Mouse (Mus musculus) MEL (cell line): Measurements from ENCODE around the gene Ppm1e. TPM values are rescaled to one million over a fixed set of nuclear protein-coding genes. Genes with fewer than 3 reads are reported as not detected.

ENCODE experiments used
- DNase-seq: peaks from one replicate; pipeline ENCODE4 v3.0.0; 2011; ENCODE audit warnings: low read depth, low spot score
- H3K27ac ChIP-seq: 2 replicates; pipeline ENCODE4 v1.5.1; 2012; ENCODE audit warnings: low read depth, mild to moderate bottlenecking, control low read depth, low read length, moderate library complexity; ENCODE audit not compliant: control insufficient read depth
- H3K27me3 ChIP-seq, 2 experiments: fragments of 150-350 bp in 1 of 2; sonication (generic) in 1 of 2; 2 replicates each; pipeline ENCODE4 v1.6.1; 2012; ENCODE audit warnings: low read length in 2 of 2, mild to moderate bottlenecking in 2 of 2, improper control_type of control experiment in 1 of 2, moderate library complexity in 1 of 2; ENCODE audit not compliant: insufficient read depth in 2 of 2, control insufficient read depth in 1 of 2
- H3K36me3 ChIP-seq, 2 experiments: 2 replicates each; pipeline ENCODE4 v1.6.1; 2012 to 2014; ENCODE audit warnings: low read length in 2 of 2, improper control_type of control experiment in 1 of 2, inconsistent platforms in 1 of 2, mild to moderate bottlenecking in 1 of 2; ENCODE audit not compliant: insufficient read depth in 2 of 2, control insufficient read depth in 1 of 2
- H3K4me1 ChIP-seq, 2 experiments: fragments of 150-350 bp in 1 of 2; sonication (generic) in 1 of 2; 2 replicates each; pipeline ENCODE4 v1.6.1; 2012; ENCODE audit warnings: low read length in 2 of 2, improper control_type of control experiment in 1 of 2, mild to moderate bottlenecking in 1 of 2; ENCODE audit not compliant: insufficient read depth in 2 of 2, control insufficient read depth in 1 of 2
- H3K4me3 ChIP-seq, 2 experiments: fragments of 150-350 bp in 1 of 2; sonication (generic) in 1 of 2; 2 replicates each; pipeline ENCODE4 v1.5.1; 2012; ENCODE audit warnings: low read depth in 2 of 2, low read length in 2 of 2, mild to moderate bottlenecking in 2 of 2, moderate library complexity in 2 of 2, control low read depth in 1 of 2, improper control_type of control experiment in 1 of 2; ENCODE audit not compliant: control insufficient read depth in 1 of 2, insufficient read depth in 1 of 2
- H3K79me2 ChIP-seq: 2 replicates; pipeline ENCODE4 v1.6.1; 2012; ENCODE audit warnings: mild to moderate bottlenecking, low read length, moderate library complexity; ENCODE audit not compliant: control insufficient read depth, poor library complexity, insufficient read depth
- H3K9ac ChIP-seq: 2 replicates; pipeline ENCODE4 v1.6.1; 2012; ENCODE audit warnings: low read depth, mild to moderate bottlenecking, control low read depth, low read length, moderate library complexity; ENCODE audit not compliant: control insufficient read depth, poor library complexity, severe bottlenecking
- H3K9me3 ChIP-seq: fragments of 150-350 bp; sonication (generic); replicated peaks from 2 replicates; pipeline ENCODE4 v1.6.1; 2012; ENCODE audit warnings: mild to moderate bottlenecking, low read length, improper control_type of control experiment, moderate library complexity; ENCODE audit not compliant: insufficient read depth
- BHLHE40 ChIP-seq: IDR thresholded peaks from 2 replicates; pipeline ENCODE4 v1.6.1; 2012; ENCODE audit warnings: low read depth, mild to moderate bottlenecking, inconsistent platforms, low read length, improper control_type of control experiment, borderline replicate concordance
- CHD1 ChIP-seq: IDR thresholded peaks from 2 replicates; pipeline ENCODE4 v1.6.1; 2012; ENCODE audit warnings: low read depth, mild to moderate bottlenecking, inconsistent platforms, low read length, improper control_type of control experiment
- CTCF ChIP-seq, 3 experiments: IDR thresholded peaks in 2 of 3; conservative IDR thresholded peaks in 1 of 3; 2 replicates each; pipeline ENCODE4 v1.5.1; 2011 to 2012; ENCODE audit warnings: low read length in 3 of 3, low read depth in 2 of 3, mild to moderate bottlenecking in 2 of 3, improper control_type of control experiment in 1 of 3, inconsistent platforms in 1 of 3, mixed read lengths in 1 of 3, moderate library complexity in 1 of 3; ENCODE audit not compliant: control insufficient read depth in 1 of 3, insufficient read depth in 1 of 3, poor library complexity in 1 of 3, severe bottlenecking in 1 of 3
- E2F4 ChIP-seq: IDR thresholded peaks from 2 replicates; pipeline ENCODE4 v1.6.1; 2011; ENCODE audit warnings: low read depth, low read length, improper control_type of control experiment, borderline replicate concordance
- ELF1 ChIP-seq: IDR thresholded peaks from 2 replicates; pipeline ENCODE4 v1.6.1; 2014; ENCODE audit warnings: low read depth, mild to moderate bottlenecking, inconsistent platforms, low read length, improper control_type of control experiment, moderate library complexity
- EP300 ChIP-seq, 2 experiments: IDR thresholded peaks; 2 replicates each; pipeline ENCODE4 v1.6.1; 2011; ENCODE audit warnings: improper control_type of control experiment in 2 of 2, low read length in 2 of 2, low read depth in 1 of 2, mild to moderate bottlenecking in 1 of 2
- GABPA ChIP-seq: IDR thresholded peaks from 2 replicates; pipeline ENCODE4 v1.6.1; 2012; ENCODE audit warnings: low read depth, mild to moderate bottlenecking, inconsistent platforms, low read length, improper control_type of control experiment, moderate library complexity
- GATA1 ChIP-seq: IDR thresholded peaks from 2 replicates; pipeline ENCODE4 v1.6.1; 2011; ENCODE audit warnings: low read depth, low read length, improper control_type of control experiment
- JUND ChIP-seq: IDR thresholded peaks from 2 replicates; pipeline ENCODE4 v1.6.1; 2011; ENCODE audit warnings: low read depth, mild to moderate bottlenecking, improper control_type of control experiment, low read length
- KAT2A ChIP-seq: conservative IDR thresholded peaks from 2 replicates; pipeline ENCODE4 v1.6.1; 2012; ENCODE audit warnings: low read depth, low read length, improper control_type of control experiment, inconsistent platforms
- MAZ ChIP-seq: IDR thresholded peaks from 2 replicates; pipeline ENCODE4 v1.6.1; 2012; ENCODE audit warnings: low read depth, mild to moderate bottlenecking, inconsistent platforms, low read length, improper control_type of control experiment
- MEF2A ChIP-seq: IDR thresholded peaks from 2 replicates; pipeline ENCODE4 v1.6.1; 2014; ENCODE audit warnings: low read depth, mild to moderate bottlenecking, inconsistent platforms, low read length, improper control_type of control experiment; ENCODE audit not compliant: poor library complexity, insufficient replicate concordance, severe bottlenecking; ENCODE audit errors: extremely low read depth
- MXI1 ChIP-seq: IDR thresholded peaks from 2 replicates; pipeline ENCODE4 v1.6.1; 2011; ENCODE audit warnings: mild to moderate bottlenecking, low read depth, low read length, improper control_type of control experiment
- NELFE ChIP-seq: IDR thresholded peaks from 2 replicates; pipeline ENCODE4 v1.6.1; 2011; ENCODE audit warnings: low read depth, low read length, improper control_type of control experiment
- NRF1 ChIP-seq: IDR thresholded peaks from 2 replicates; pipeline ENCODE4 v1.6.1; 2014; ENCODE audit warnings: low read depth, mild to moderate bottlenecking, inconsistent platforms, low read length, improper control_type of control experiment, moderate library complexity; ENCODE audit not compliant: poor library complexity, insufficient read depth, severe bottlenecking
- POLR2AphosphoS2 ChIP-seq: IDR thresholded peaks from 2 replicates; pipeline ENCODE4 v1.6.1; 2011; ENCODE audit warnings: low read length, improper control_type of control experiment
- POLR2AphosphoS5 ChIP-seq: IDR thresholded peaks from 2 replicates; pipeline ENCODE4 v1.6.1; 2012; ENCODE audit warnings: low read depth, borderline replicate concordance, mild to moderate bottlenecking, inconsistent platforms, low read length, moderate library complexity, mixed read lengths
- SIN3A ChIP-seq: IDR thresholded peaks from 2 replicates; pipeline ENCODE4 v1.6.1; 2012; ENCODE audit warnings: low read length, improper control_type of control experiment, inconsistent platforms
- TAL1 ChIP-seq: IDR thresholded peaks from 2 replicates; pipeline ENCODE4 v1.6.1; 2012; ENCODE audit warnings: mild to moderate bottlenecking, inconsistent platforms, low read length, moderate library complexity, mixed read lengths
- TBP ChIP-seq: IDR thresholded peaks from 2 replicates; pipeline ENCODE4 v1.8.0; 2011; ENCODE audit warnings: low read depth, low read length, improper control_type of control experiment
- ZKSCAN1 ChIP-seq: IDR thresholded peaks from 2 replicates; pipeline ENCODE4 v1.6.1; 2012; ENCODE audit warnings: low read depth, mild to moderate bottlenecking, inconsistent platforms, low read length, improper control_type of control experiment, moderate library complexity
- ZMIZ1 ChIP-seq: IDR thresholded peaks from 2 replicates; pipeline ENCODE4 v1.6.1; 2012; ENCODE audit warnings: low read depth, mild to moderate bottlenecking, inconsistent platforms, low read length, improper control_type of control experiment, moderate library complexity
- ZNF384 ChIP-seq: IDR thresholded peaks from 2 replicates; pipeline ENCODE4 v1.6.1; 2012; ENCODE audit warnings: low read depth, mild to moderate bottlenecking, inconsistent platforms, low read length, improper control_type of control experiment
- polyA plus RNA-seq, 2 experiments: library from polyadenylated mRNA; stranded (reverse) in 1 of 2; unstranded in 1 of 2; fragments of >175 nt in 1 of 2; fragments of >200 nt in 1 of 2; gene quantifications; 2 replicates each; pipeline versions ENCODE4 v1.2.1 to v1.2.4; 2012; ENCODE audit warnings: low replicate concordance in 2 of 2, low read depth in 1 of 2; ENCODE audit not compliant: insufficient read length in 2 of 2, insufficient read depth in 1 of 2, missing spikeins in 1 of 2
- total RNA-seq: library from RNA; depleted of rRNA; stranded (reverse); fragments of 300-350 nt; gene quantifications from 2 replicates; pipeline ENCODE4 v1.2.3, GENCODE M21; 2012

Gene Ppm1e
- total and polyA plus RNA-seq, 3 experiments, result 1.3 to 2.8 TPM; not detected in 1

DNA sequence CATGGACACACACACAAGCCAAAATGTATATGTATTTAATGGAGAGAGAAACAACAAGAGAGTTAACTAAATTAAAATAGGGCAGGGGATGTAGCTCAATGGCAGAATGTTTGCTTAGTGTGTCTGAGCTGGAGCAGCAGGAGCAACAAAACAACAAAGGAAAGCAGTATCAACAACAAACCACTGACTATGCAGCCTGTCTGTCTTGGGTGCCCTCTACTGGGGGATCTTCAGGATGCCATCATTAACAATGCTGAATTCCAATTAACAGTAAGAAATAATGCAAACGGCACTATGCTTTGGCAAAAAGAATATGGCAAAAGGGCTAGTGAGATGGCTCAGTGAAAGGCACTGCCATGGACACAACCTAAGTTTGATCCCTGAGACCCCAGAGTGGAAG, 35.0 kb upstream of the Ppm1e start (continued):
- no peak for TF ChIP-seq MEF2A
- no peak for TF ChIP-seq E2F4
- no peak for TF ChIP-seq NRF1
- peak; percentile 39; the same call in 1 of the 2 replicates for TF ChIP-seq SIN3A
- no peak for TF ChIP-seq MXI1
- TF ChIP-seq TAL1, result no peak
- TF ChIP-seq POLR2AphosphoS5, result no peak
- TF ChIP-seq JUND, result peak; percentile 29; the same call in 1 of the 2 replicates
- no peak for TF ChIP-seq EP300 (IDR thresholded peaks at IDR 0.05; ENCODE audit: low read depth in 1 of 2, low read length in 2 of 2)
- no peak for TF ChIP-seq CHD1
- TF ChIP-seq BHLHE40, result no peak
- no peak for TF ChIP-seq ZKSCAN1
- TF ChIP-seq MAZ, result no peak
- TF ChIP-seq ZMIZ1, result no peak
- no peak for TF ChIP-seq NELFE
- no peak for TF ChIP-seq GABPA
- no peak for TF ChIP-seq GATA1
- peak; percentile 75 to 93 (median 89) for TF ChIP-seq CTCF (IDR thresholded peaks at IDR 0.05 in 2 of 3, conservative IDR thresholded peaks at IDR 0.05 in 1 of 3; ENCODE audit: control insufficient read depth in 1 of 3, insufficient read depth in 1 of 3, low read depth in 2 of 3, low read length in 3 of 3, poor library complexity in 1 of 3, severe bottlenecking in 1 of 3)
- TF ChIP-seq KAT2A, result no peak
- TF ChIP-seq ZNF384, result no peak
- no peak for TF ChIP-seq ELF1
- no peak for TF ChIP-seq TBP

DNA sequence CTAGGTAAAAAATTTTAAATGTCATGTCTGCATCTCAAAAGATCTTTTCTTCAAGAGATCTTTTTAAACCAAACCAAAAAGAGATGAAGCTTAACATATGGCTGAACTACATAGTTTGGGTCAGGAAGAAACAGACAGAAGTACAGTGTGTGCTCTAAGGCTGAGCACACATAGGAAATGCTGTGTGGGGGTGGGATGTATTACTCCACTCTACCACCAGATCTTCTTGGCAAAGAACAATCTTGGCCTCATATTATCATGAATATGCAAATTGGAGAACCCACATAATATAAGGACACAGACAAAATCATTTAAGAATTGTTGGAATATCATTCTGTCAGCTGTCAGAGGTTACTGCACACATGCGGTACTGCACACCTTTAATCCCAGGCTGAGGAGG, 26.9 kb upstream of the Ppm1e start:
- no peak overlapping the region for H3K9ac ChIP-seq
- H3K4me3 ChIP-seq, result no peak overlapping the region
- peak; percentile 38 for DNase-seq
- H3K4me1 ChIP-seq, result peaks cover 0 to 2% of the 10 kb centered on the region in 2 experiments; a peak in 2 of 4 replicates
- H3K27me3 ChIP-seq, result no peaks in the 10 kb centered on the region
- H3K36me3 ChIP-seq, result no peaks in the 10 kb centered on the region; a peak in 1 of 4 replicates
- no peak overlapping the region for H3K27ac ChIP-seq
- no peaks in the 10 kb centered on the region for H3K79me2 ChIP-seq
- H3K9me3 ChIP-seq, result no peaks in the 10 kb centered on the region
- 0 out of 6 replicates have a peak, but pooled peaks of 1 of the 3 experiments have one; percentile 10 for TF ChIP-seq CTCF (IDR thresholded peaks at IDR 0.05 in 2 of 3, conservative IDR thresholded peaks at IDR 0.05 in 1 of 3; ENCODE audit: control insufficient read depth in 1 of 3, insufficient read depth in 1 of 3, low read depth in 2 of 3, low read length in 3 of 3, poor library complexity in 1 of 3, severe bottlenecking in 1 of 3)
- no peak for TF ChIP-seq POLR2AphosphoS2
- TF ChIP-seq MXI1, result no peak
- TF ChIP-seq POLR2AphosphoS5, result no peak
- TF ChIP-seq TBP, result no peak
- no peak for TF ChIP-seq E2F4
